Mouse (Mus musculus) olfactory bulb, adult 2 months (tissue): ENCODE data around the gene Tep1. TPM values are rescaled to one million over a fixed set of nuclear protein-coding genes. Genes with fewer than 3 reads are reported as not detected.
A peak's percentile ranks its signal among the peaks of the same experiment; 100 is the strongest.

Source experiments
- H3K27ac ChIP-seq: fragments of 200-500 bp; 2 replicates; pipeline ENCODE4 v1.5.1; 2012; ENCODE audit warnings: low read depth, low read length; ENCODE audit not compliant: insufficient read depth
- H3K4me1 ChIP-seq: fragments of 200-500 bp; 2 replicates; pipeline ENCODE4 v1.6.1; 2012; ENCODE audit warnings: low read length; ENCODE audit not compliant: control insufficient read depth, insufficient read depth
- H3K4me3 ChIP-seq: fragments of 200-500 bp; 2 replicates; pipeline ENCODE4 v1.5.1; 2012; ENCODE audit warnings: mild to moderate bottlenecking, low read depth, low read length, moderate library complexity; ENCODE audit not compliant: insufficient read depth
- CTCF ChIP-seq: fragments of 200-500 bp; IDR thresholded peaks from 2 replicates; pipeline ENCODE4 v1.5.1; 2012; ENCODE audit warnings: low read depth, mild to moderate bottlenecking, low read length, moderate library complexity; ENCODE audit not compliant: insufficient read depth
- POLR2A ChIP-seq: fragments of 200-500 bp; IDR thresholded peaks from 2 replicates; pipeline ENCODE4 v1.6.1; 2012; ENCODE audit warnings: mild to moderate bottlenecking, low read depth, low read length, moderate library complexity; ENCODE audit not compliant: insufficient read depth
- WGBS: fragments of 180-500 bp; shearing (Covaris S2); methylation state at CpG from one replicate; pipeline ENCODE4 v1.1.7; 2018; 5-methylcytosine and 5-hydroxymethylcytosine counted together
- polyA plus RNA-seq: library from polyadenylated mRNA; stranded (reverse); fragments of >200 nt; gene quantifications from 2 replicates; pipeline ENCODE4 v1.2.4, GENCODE M21; 2012; ENCODE audit warnings: low replicate concordance; ENCODE audit not compliant: missing spikeins, insufficient read depth, insufficient read length

Gene Tep1
- polyA plus RNA-seq, 1 experiment, result not detected

DNA sequence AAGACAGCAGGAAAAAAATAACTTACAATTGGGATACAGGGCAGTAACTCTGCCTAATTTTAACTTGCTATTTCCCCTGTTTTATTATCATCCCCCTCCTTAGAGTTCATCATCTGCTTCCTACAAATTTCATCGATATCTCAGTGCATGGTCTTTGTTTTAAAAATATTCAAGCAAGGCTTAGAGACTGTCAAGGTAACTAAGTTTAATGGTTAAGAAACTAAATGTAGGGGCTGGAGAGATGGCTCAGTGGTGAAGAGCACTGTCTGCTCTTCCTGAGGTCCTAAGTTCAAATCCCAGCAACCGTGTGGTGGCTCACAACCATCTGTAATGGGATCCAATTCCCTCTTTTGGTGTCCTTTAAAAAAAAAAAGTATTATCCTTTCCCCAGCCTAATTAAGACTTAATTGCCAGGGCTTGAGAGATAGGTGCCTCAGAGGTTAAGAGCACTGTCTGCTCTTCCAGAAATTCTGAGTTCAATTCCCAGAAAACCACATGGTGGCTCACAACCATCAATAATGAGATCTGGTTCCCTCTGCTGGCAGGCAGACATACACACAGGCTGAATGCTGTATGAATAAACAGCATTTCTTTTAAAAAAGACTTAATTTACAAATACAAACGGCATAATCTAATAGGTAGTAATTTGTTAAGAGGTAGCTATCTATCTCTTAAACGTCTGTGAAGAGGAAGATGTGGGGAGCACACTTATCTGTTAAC is 67.4 kb downstream of the Tep1 start:
- Histone ChIP-seq H3K4me1 (no peaks in the 10 kb centered on the region), H3K27ac (no peak overlapping the region), H3K4me3 (no peak overlapping the region)
- TF ChIP-seq CTCF (no peak), POLR2A (no peak)
- WGBS, result 54% methylated on average over 4 of the region's 4 CpGs

DNA sequence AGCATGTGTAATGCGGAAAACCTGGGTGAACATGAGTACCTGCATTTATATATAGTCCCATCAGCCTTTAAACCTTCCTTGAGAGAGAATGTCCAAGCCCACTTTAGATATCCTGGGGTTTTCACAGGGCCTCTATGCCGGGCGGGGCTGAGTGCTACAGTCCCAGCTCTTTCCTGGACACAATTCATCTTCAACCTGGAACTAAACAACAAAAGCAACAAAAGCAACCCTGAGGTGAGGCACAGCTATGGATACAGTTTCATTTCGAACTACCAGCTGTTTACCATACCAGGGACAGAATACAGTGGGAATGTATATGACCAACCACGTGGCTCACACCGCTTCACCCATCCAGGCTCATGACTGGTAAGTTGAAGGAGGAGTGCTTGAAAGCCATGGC is 67.9 kb downstream of the Tep1 start:
- Histone ChIP-seq H3K4me1 (no peaks in the 10 kb centered on the region), H3K27ac (no peak overlapping the region), H3K4me3 (no peak overlapping the region)
- WGBS, result 89% methylated on average over 6 of the region's 6 CpGs
- TF ChIP-seq POLR2A (no peak), CTCF (no peak)

DNA sequence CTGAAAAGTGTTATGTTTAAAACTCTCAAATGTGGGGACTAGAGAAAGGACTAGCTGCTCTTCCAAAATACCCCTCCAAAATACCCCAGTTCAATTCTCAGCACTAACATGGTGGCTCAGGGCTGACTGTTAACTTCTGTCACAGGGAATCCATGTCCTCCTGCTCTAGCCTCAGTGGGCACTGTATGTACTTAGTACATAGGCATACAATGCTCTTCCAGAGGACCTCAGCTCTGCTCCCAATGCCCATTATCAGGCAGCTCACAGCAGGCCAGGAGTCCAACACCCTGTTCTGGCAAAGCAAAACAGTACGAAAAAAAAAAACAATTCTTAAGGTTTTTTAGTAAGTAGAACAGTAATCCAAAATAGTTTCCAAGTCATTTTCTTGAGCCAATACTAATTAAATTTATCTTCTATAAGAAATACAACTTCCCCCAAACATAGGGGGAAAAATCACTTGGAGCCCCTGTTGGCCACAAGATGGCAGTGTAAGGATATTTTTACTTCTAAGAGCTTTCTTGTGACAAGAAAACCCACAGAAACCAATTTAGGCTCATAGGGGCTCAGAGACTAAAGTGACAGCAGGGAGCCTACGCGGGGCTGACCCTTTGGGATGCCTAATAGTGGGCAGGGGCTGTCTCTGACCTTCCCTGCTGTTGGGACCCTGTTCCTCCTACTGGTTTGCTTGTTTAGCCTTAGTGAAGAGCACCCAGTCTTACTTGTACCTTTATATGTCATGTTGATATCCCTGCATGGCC is 70.7 kb downstream of the Tep1 start:
- no peak for TF ChIP-seq POLR2A
- no peak for TF ChIP-seq CTCF
- no peaks in the 10 kb centered on the region for H3K4me1 ChIP-seq
- no peak overlapping the region for H3K4me3 ChIP-seq
- WGBS, result 2% methylated on average over 3 of the region's 3 CpGs
- no peak overlapping the region for H3K27ac ChIP-seq

DNA sequence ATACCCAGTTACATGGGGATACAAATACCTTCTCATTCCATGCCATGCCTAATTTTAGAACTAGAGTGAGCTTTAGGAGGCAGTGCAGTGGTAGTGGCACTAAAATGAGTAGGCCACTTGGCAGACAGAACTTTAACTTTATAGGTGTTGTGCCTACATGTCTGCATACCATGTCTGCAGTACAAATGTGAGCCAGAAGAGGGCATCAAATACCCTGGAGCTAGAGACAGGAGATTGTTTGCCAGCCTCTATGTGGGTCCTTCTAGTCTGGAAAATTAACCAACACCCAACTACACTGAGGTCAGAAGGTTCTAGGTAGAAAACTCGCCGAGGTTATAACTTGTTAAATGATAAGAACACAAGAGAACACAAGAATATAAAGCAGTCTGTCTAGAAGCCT is 71.8 kb downstream of the Tep1 start:
- TF ChIP-seq CTCF (no peak), POLR2A (no peak)
- Histone ChIP-seq H3K4me3 (no peak overlapping the region), H3K4me1 (no peaks in the 10 kb centered on the region), H3K27ac (no peak overlapping the region)
- WGBS, result 66% methylated on average over 2 of the region's 2 CpGs

DNA sequence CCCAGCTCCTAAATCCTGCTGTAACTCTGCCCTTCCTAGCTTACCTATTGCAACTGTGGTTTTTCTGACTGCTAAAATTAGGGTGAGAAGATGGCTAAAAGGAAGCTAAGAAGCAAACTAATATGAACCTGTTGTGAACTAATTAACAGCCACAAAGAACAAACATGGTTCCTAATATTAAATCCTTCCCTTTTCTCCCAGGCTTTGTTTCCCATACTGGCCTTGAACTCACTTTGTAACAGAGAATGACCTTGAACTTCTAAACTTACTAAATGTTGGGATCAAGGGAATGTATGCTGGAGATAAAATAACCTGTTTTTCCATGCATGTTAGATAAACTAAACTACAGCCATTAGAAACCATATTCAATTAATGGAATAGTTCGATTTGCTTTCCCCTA is 73.9 kb downstream of the Tep1 start:
- 92% methylated on average over 1 of the region's 1 CpGs for WGBS
- no peak overlapping the region for H3K27ac ChIP-seq
- no peak overlapping the region for H3K4me3 ChIP-seq
- TF ChIP-seq CTCF, result no peak
- no peak for TF ChIP-seq POLR2A
- H3K4me1 ChIP-seq, result no peaks in the 10 kb centered on the region

DNA sequence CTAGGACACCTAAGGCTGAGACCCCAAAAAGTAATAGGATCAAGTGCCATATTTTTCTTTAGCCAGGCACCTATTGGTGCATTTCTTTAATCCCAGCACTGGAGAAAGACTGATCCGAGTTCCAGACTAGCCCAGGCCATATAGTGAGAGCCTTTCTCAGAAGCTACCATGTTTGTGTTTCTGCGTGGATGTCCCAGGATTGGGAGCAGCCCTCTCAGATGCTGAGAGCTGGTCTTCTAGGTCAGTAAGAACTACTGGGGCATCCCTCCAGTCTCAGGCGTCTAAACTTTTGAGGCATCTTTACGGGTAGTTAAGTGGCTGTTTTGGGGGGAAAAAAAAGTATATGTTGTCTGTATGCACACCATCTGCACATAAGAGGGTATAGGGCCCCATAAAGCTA is 74.4 kb downstream of the Tep1 start:
- no peak overlapping the region for H3K27ac ChIP-seq
- H3K4me1 ChIP-seq, result no peaks in the 10 kb centered on the region
- TF ChIP-seq CTCF (no peak), POLR2A (no peak)
- no peak overlapping the region for H3K4me3 ChIP-seq
- WGBS, result 88% methylated on average over 4 of the region's 4 CpGs

DNA sequence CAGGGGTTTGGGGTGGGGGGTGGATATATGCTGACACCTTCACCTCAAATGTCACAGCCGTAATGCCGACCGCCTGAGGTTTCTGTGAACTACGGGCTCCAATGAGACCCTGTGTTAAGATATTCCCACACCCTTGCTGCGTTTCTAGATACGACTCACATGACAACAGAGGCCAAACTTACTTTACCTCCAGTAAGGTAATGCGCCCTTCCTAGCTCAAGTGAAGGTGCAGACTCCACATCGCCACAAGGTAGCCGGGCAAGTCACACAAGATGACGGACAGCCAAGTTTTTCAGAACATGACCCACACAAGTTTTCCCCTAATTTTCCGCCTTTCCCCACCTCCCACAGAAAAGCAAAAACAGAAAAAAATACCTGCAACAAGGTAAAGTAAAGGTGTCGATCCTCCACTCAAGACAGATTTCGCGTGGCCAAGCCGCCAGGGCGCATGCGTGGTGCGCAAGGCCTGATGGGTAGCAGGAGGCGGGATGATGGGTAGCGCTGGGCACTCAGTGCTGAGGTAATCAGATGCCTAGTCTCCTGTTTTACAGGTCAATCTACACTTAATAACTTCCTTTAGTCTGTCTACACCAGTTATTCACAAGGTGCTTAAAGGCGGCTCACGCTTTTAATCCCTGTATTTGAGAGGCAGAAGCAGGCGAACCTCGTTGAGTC is 75.0 kb downstream of the Tep1 start:
- TF ChIP-seq CTCF (no peak), POLR2A (no peak)
- 93% methylated on average over 24 of the region's 24 CpGs for WGBS
- no peak overlapping the region for H3K4me3 ChIP-seq
- H3K27ac ChIP-seq, result no peak overlapping the region
- no peaks in the 10 kb centered on the region for H3K4me1 ChIP-seq

DNA sequence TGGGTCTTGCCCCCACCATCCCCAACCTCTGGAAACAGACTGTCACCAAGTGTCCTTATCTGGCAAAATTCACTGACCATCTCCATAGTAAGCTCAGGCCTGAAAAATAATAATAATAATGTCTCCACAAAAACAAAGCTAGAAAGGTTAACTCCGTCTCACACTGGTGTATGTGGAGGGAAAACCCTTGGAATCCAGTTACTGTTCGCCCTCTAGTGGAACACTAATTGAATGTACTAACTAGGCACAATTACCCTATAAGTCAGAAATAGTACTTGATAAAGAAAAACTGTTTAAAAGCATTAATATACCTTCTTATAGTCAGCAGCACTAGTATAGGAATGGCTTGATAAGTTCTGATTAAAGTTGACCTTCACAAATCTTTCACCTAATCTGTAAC is 82.2 kb downstream of the Tep1 start:
- WGBS, result 4% methylated on average over 2 of the region's 2 CpGs

DNA sequence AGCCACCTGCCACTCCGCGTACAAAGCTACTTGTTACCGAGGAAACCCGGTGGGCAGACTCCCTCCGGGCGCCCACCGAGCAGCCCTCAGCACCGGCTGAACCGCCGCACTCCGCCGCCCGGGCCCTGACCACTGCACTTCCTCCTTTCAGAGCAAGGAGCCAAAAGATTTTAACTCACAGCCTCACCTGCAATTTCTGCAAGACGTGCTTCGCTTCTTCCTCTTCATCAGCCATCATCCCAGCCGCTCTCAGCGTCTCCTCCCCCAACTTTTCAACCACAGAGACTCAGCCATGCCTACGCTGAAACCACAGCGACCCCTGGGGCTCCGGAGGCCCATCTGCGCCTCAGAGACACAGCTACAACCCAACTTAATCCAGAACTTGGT is 85.1 kb downstream of the Tep1 start, which contains the start of gene Ttc5:
TSS of gene Ttc5 (minus strand) at position 269 of the 387 bp plus-strand sequence.
- WGBS, result under 1% methylated on average over 21 of the region's 21 CpGs
- 0 out of 2 replicates have a peak, but pooled peaks cover 3% of the 10 kb centered on the region for H3K4me1 ChIP-seq
- peak within 1 kb of the TSS; percentile 97 for H3K4me3 ChIP-seq

More for the DNA sequence above, 82.2 kb downstream of the Tep1 start:
- no peak for TF ChIP-seq CTCF
- no peak for TF ChIP-seq POLR2A
- H3K4me3 ChIP-seq, result no peak overlapping the region
- H3K4me1 ChIP-seq, result 0 out of 2 replicates have a peak, but pooled peaks cover 2% of the 10 kb centered on the region
- no peak overlapping the region for H3K27ac ChIP-seq

More for the DNA sequence above, 85.1 kb downstream of the Tep1 start, which contains the start of gene Ttc5:
- no peak for TF ChIP-seq POLR2A
- peak; percentile 79 for TF ChIP-seq CTCF
- peak within 1 kb of the TSS; percentile 47; the same call in 1 of the 2 replicates for H3K27ac ChIP-seq
